8 mouse cellular contexts compared by ENCODE assay signal in genomic region chr8:46934898-46935297, GRCm38 (mm10). TPM values are rescaled to one million over a fixed set of nuclear protein-coding genes. Genes with fewer than 3 reads are reported as not detected.
DNase-seq lines count a peak whose midpoint lies in the region; ATAC-seq and TF ChIP-seq lines count a peak whose summit lies in the region.

No protein-coding gene starts in this region.

- H3K27me3 ChIP-seq in CH12.LX (replicated peaks), result no peaks in the 10 kb centered on the region
- H3K27me3 ChIP-seq in kidney, adult 2 months (replicated peaks; ENCODE audit: control insufficient read depth, insufficient read depth, low read length), result no peaks in the 10 kb centered on the region
- no peaks in the 10 kb centered on the region for H3K27me3 ChIP-seq in liver, adult 2 months (ENCODE audit: control insufficient read depth, insufficient read depth, low read length)

- WGBS in kidney, adult 2 months, result 37% methylated on average over 9 of the region's 9 CpGs
- WGBS in liver, adult 2 months, result 38% methylated on average over 9 of the region's 9 CpGs

- peak; percentile 77 for TF ChIP-seq RAD21 in CH12.LX (IDR thresholded peaks at IDR 0.05; ENCODE audit: low read depth, low read length)

- peak; percentile 77 for DNase-seq in CH12.LX (ENCODE audit: extremely low read depth)
- peak; percentile 48 for DNase-seq in adipocyte (ENCODE audit: low spot score)
- peak; percentile 57 for DNase-seq in gastrocnemius, postnatal 25 days
- DNase-seq in kidney, adult 2 months, result peak; percentile 75
- peak; percentile 55 for DNase-seq in liver, adult 2 months (ENCODE audit: extremely low read depth, low read depth, low spot score)
- DNase-seq in thymus, postnatal 25 days, result peak; percentile 67

- in situ Hi-C loops in CH12.LX (cut with MboI; ENCODE audit: low pct_ligation_motif_present, low pct_unique_long_range_greater_than_20kb, low sequenced_read_pairs), result loop anchor here (5.0 to 25.0 kb wide), 3 partner anchors 90 to 723 kb away; partner anchors contain the start of gene Slc25a4

- peaks cover 23 to 73% of the 10 kb centered on the region in 2 experiments for H3K4me1 ChIP-seq in CH12.LX (ENCODE audit: control insufficient read depth in 1 of 2, insufficient read depth in 2 of 2)
- no peaks in the 10 kb centered on the region for H3K4me1 ChIP-seq in kidney, adult 2 months (ENCODE audit: control insufficient read depth, insufficient read depth, low read length)
- no peaks in the 10 kb centered on the region; the same call in 1 of the 2 replicates for H3K4me1 ChIP-seq in liver, adult 2 months (ENCODE audit: control insufficient read depth, insufficient read depth, low read length)

- peak overlapping the region in 1 of 3 experiments; percentile 14 for H3K4me3 ChIP-seq in CH12.LX (replicated peaks in 1 of 3; ENCODE audit: low read depth in 2 of 3, low read length in 2 of 3, poor library complexity in 1 of 3)
- no peak overlapping the region for H3K4me3 ChIP-seq in kidney, adult 2 months (ENCODE audit: insufficient read depth, low read depth, low read length)
- H3K4me3 ChIP-seq in liver, adult 2 months (ENCODE audit: insufficient read depth, low read depth, low read length), result no peak overlapping the region

- peak overlapping the region; percentile 72 for H3K4me2 ChIP-seq in CH12.LX (ENCODE audit: insufficient read depth, low read depth, poor library complexity, severe bottlenecking)

- peak overlapping the region; percentile 50; the same call in 1 of the 2 replicates for H3K9ac ChIP-seq in CH12.LX (ENCODE audit: insufficient read depth, low read depth)
- no peak overlapping the region for H3K9ac ChIP-seq in liver, adult 2 months (ENCODE audit: low read depth, low read length)

- dilution Hi-C loops in CH12.LX (cut with MboI; ENCODE audit: extremely low pct_ligation_motif_present, extremely low pct_unique_long_range_greater_than_20kb, low sequenced_read_pairs), result no loop called here

- H3K79me2 ChIP-seq in CH12.LX (replicated peaks; ENCODE audit: control insufficient read depth, extremely low read depth, insufficient read depth, poor library complexity, severe bottlenecking), result no peaks in the 10 kb centered on the region
- H3K79me2 ChIP-seq in liver, adult 2 months (ENCODE audit: control insufficient read depth, insufficient read depth, low read length), result no peaks in the 10 kb centered on the region

- ATAC-seq in common myeloid progenitor, adult 5-6 weeks (replicated peaks; ENCODE audit: low read depth, poor library complexity, severe bottlenecking), result peak; percentile 78
- 0 out of 2 replicates have a peak, but pooled peaks have one; percentile 36 for ATAC-seq in monocyte, adult 5-6 weeks (replicated peaks; ENCODE audit: insufficient number of reproducible peaks, low FRiP score, low TSS enrichment, poor library complexity, severe bottlenecking)

- no peak for TF ChIP-seq EP300 in CH12.LX (IDR thresholded peaks at IDR 0.05; ENCODE audit: low read length)

- TF ChIP-seq CTCF in CH12.LX (conservative IDR thresholded peaks at IDR 0.05 in 1 of 2, IDR thresholded peaks at IDR 0.05 in 1 of 2; ENCODE audit: low read depth in 2 of 2, low read length in 2 of 2), result peak; percentile 76 to 89
- peak; percentile 91 for TF ChIP-seq CTCF in kidney, adult 2 months (conservative IDR thresholded peaks at IDR 0.05; ENCODE audit: insufficient read depth, insufficient read length, low read depth, low read length)
- peak; percentile 86 for TF ChIP-seq CTCF in liver, adult 2 months (IDR thresholded peaks at IDR 0.05; ENCODE audit: low read depth, low read length)

- H3K36me3 ChIP-seq in CH12.LX (replicated peaks in 1 of 2; ENCODE audit: control insufficient read depth in 1 of 2, insufficient read depth in 1 of 2, low read length in 1 of 2), result no peaks in the 10 kb centered on the region
- H3K36me3 ChIP-seq in kidney, adult 2 months (ENCODE audit: control insufficient read depth, insufficient read depth, low read length), result no peaks in the 10 kb centered on the region
- H3K36me3 ChIP-seq in liver, adult 2 months (ENCODE audit: control insufficient read depth, insufficient read depth, low read length), result no peaks in the 10 kb centered on the region

- TF ChIP-seq POLR2A in CH12.LX (IDR thresholded peaks at IDR 0.05; ENCODE audit: low read depth, low read length), result no peak
- TF ChIP-seq POLR2A in kidney, adult 2 months (IDR thresholded peaks at IDR 0.05; ENCODE audit: low read depth, low read length), result no peak
- no peak for TF ChIP-seq POLR2A in liver, adult 2 months (IDR thresholded peaks at IDR 0.05; ENCODE audit: extremely low read depth, insufficient read depth, low read length)

- peaks cover 5% of the 10 kb centered on the region for H3K9me3 ChIP-seq in CH12.LX (replicated peaks; ENCODE audit: low read length)

- H3K27ac ChIP-seq in CH12.LX (ENCODE audit: insufficient read depth, low read depth), result no peak overlapping the region
- no peak overlapping the region for H3K27ac ChIP-seq in kidney, adult 2 months (ENCODE audit: insufficient read depth, low read depth, low read length)
- H3K27ac ChIP-seq in liver, adult 2 months (replicated peaks; ENCODE audit: insufficient read depth, low read depth, low read length), result no peak overlapping the region

TF ChIP-seq in CH12.LX, 34 proteins besides CTCF, POLR2A, EP300 and RAD21:
- no peak for TF ChIP-seq ZKSCAN1 (IDR thresholded peaks at IDR 0.05; ENCODE audit: borderline replicate concordance, low read depth, low read length)
- peak; percentile 61 for TF ChIP-seq IRF4 (IDR thresholded peaks at IDR 0.05; ENCODE audit: low read depth, low read length)
- TF ChIP-seq ZC3H11A (IDR thresholded peaks at IDR 0.05; ENCODE audit: low read depth, low read length), result peak; percentile 24; the same call in 1 of the 2 replicates
- TF ChIP-seq MYC (IDR thresholded peaks at IDR 0.05; ENCODE audit: low read depth, low read length), result no peak
- TF ChIP-seq SMC3 (IDR thresholded peaks at IDR 0.05; ENCODE audit: low read depth, low read length), result peak; percentile 90

RNA-seq across cellular contexts. Expression of gene Enpp6, which starts 51.8 kb away (rescaled TPM):
- total RNA-seq in CH12.LX (2012; rRNA removed) (not detected in 2 replicates), CH12.LX (2014; rRNA removed) (0.15 TPM in 1 of 2 replicates, not detected in the other)
- not detected in 2 replicates for polyA plus RNA-seq in CH12.LX (2012; ENCODE audit: insufficient read length, low read depth)
- total RNA-seq in common myeloid progenitor, adult 5-6 weeks (2017), result not detected in 2 replicates
- total RNA-seq in gastrocnemius, postnatal 25 days (2021), result 1 to 10 TPM in 1 of 2 experiments, under 1 TPM in 1; 0.72 to 1.8 TPM
- polyA plus RNA-seq in kidney, adult 2 months (2012; rRNA removed), result 185 and 205 TPM in 2 replicates
- 1.2 and 1.7 TPM in 2 replicates for total RNA-seq in liver, adult 2 months (2014; rRNA removed)
- polyA plus RNA-seq in liver, adult 2 months (2012; rRNA removed), result 0.90 and 1.0 TPM in 2 replicates
- total RNA-seq in monocyte, adult 5-6 weeks (2017), result 0.39 TPM in 1 of 3 replicates, not detected in the others
